Mouse (Mus musculus): Measurements from ENCODE around the gene Gm43552. TPM values are rescaled to one million over a fixed set of nuclear protein-coding genes. Genes with fewer than 3 reads are reported as not detected.
"Not testable (repeated sequence)": the region's sequence is repeated elsewhere in the genome, so short reads cannot be mapped to it uniquely, and the experiment has no call there.

The Gm43552 gene
- not detected for total RNA-seq (2021)

DNA sequence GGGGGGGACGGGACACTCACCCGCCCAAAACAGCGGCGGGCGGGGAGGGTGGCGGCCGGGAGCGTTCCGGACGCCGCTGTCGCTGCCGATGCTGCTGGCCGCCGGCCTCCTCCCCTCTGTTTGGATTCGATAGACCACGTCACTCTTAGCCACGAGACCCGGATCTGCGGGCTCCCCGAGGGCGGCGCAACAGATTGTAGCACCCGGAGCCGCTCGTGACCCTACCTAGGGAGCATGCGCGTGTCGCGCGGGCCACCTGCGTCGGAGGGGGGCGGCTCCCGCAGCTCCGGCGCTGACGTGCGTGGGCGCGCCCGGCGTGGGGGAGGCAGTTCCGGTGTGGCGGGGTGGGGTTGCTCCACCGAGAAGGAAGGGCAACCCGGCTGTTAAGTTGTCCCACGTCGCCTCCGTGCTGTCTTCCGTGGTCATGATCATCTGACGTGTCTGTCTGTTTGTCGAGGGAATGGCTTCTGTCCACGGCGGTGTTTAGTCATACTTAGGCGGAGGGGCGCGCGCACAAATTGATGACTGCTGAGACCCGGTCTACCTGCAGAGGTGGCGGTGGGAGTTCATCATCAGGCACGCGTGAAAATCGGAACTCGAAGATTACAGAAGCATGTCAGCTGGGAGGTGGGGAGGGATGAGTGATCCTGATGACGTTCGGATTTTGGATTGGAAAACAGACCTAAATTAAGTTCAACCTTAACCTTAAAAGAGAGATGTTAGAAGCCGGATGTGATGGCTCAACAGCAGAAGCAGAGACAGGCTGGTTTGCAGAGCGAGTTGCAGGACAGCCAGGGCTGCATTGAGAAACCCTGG is at the start of gene Gm43552:
TSS of gene Gm43552 (minus strand) at position 118 of the 816 bp plus-strand sequence.
- intact Hi-C loops (cut with DNase I): loop anchor here (1.0 to 5.0 kb wide), 4 partner anchors 18 to 204 kb away; partner anchors contain the start of genes Pds5a, Smim14, Ube2k and Ugdh
- DNase-seq (ENCODE audit: low spot score in 2 of 2): peak; percentile 97 to 98

GRCm38 (mm10) chr5:65541889-65542288 is 49.3 kb upstream of the Gm43552 start:
- intact Hi-C loops (cut with DNase I): no loop called here
- DNase-seq (ENCODE audit: low spot score in 2 of 2): peak in 1 of 2 experiments; percentile 71

GRCm38 (mm10) chr5:65539786-65540185 is 47.2 kb upstream of the Gm43552 start:
- intact Hi-C loops (cut with DNase I): loop anchor here (5.0 kb wide), 1 partner anchor 223 kb away; the partner anchor contains the start of gene N4bp2
- no peak for DNase-seq (ENCODE audit: low spot score in 2 of 2)

GRCm38 (mm10) chr5:65538829-65539228 is 46.2 kb upstream of the Gm43552 start:
- intact Hi-C loops (cut with DNase I): loop anchor here (5.0 kb wide), 1 partner anchor 223 kb away; the partner anchor contains the start of gene N4bp2
- no peak for DNase-seq (ENCODE audit: low spot score in 2 of 2)

DNA sequence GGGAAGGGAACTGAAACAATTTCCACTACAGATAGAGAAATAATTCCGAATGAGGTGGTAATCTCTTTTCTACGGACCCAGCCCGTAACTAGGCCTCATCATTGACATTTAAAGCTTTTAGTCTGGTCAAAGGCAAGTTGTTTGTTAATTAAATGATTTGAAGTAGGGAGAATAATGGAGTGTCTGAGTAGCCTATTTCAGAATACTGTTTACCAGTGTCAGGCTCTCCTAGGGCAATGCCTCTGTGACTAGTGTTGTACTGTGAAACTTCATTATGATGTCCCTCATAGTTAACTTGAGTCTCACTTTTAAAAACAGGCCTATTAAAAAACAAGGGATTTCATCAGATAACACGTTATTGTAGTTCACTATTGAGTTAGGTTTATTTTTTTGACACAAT is 45.5 kb upstream of the Gm43552 start:
- intact Hi-C loops (cut with DNase I): loop anchor here (5.0 kb wide), 1 partner anchor 224 kb away; the partner anchor contains the start of gene N4bp2
- no peak for DNase-seq (ENCODE audit: low spot score in 2 of 2)

DNA sequence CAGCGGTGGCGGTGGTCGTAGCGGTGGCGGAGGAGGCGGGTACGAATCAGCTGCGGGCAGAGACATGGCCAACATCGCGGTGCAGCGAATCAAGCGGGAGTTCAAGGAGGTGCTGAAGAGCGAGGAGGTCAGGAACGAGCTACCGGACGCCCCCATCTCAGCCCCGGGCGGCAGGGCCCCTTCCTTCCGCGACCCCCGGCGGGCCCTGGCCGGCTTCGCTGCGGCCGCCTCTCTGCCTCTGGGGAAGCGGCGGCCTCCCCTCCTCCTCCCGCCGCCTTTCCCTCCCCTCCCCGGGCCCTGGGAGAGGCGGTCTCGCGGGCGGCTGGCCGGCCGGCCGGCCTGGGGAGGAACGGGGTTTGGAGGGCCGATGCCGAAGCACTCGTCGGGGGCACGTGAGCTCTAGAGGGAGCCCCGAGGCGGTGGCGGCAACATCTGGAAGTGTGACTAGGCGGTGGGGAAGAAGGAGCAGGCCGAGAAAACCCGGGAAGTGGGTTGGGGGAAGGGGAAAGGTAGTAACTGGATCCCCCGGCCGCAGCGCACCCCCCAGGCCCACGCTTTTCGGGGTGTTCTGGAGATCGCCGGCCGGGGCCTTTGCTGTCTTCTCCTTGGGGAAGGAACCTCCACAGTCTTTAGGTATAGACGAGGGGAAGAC is 44.9 kb upstream of the Gm43552 start:
- intact Hi-C loops (cut with DNase I): loop anchor here (1.0 to 5.0 kb wide), 4 partner anchors 45 to 225 kb away; partner anchors contain the start of genes Gm43552, N4bp2 and Ugdh
- DNase-seq (ENCODE audit: low spot score in 2 of 2): peak in 1 of 2 experiments; percentile 17

DNA sequence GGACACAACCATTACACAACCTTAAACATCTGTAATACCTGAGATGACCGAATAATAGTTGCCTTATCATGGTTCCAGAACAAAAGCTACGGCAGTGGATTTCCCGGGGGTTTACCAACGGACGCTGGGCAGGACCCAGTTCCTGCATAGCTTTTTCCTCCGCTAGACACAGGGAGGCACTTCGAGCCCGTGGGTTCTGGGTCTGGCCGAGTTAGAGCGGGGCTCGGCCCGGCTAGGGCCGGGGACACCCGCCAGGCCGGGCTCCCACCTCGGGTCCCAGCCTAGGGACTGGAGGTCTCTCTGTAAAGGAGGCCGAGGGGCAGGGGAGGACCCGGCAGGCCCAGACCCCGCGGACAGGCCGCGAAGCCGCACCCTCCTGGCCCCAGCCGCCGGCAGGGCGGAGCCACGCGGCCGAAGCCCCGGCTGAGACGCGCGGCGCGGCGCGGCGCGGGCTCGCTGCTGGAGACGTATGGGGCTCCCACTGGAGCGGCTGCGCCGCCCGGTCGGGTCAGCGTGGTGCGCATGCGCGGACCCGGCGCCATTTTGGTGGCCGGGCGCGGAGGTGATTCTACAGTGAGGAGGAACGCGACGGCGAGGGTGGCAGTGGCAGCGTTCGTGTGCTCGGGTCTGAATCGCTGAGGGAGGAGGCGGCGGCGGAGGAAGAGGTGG is 44.3 kb upstream of the Gm43552 start, which contains the start of the genes Smim14 and Ube2k:
TSS of gene Smim14 (minus strand) at position 434 of the 669 bp plus-strand sequence.
TSS of gene Ube2k (plus strand) at position 483 of the 669 bp plus-strand sequence.
- peak; percentile 94 to 95 for DNase-seq (ENCODE audit: low spot score in 2 of 2)
- intact Hi-C loops (cut with DNase I): loop anchor here (1.0 to 5.0 kb wide), 4 partner anchors 45 to 225 kb away; partner anchors contain the start of genes Gm43552, N4bp2 and Ugdh

- intact Hi-C loops (cut with DNase I): loop anchor here (2.0 to 5.0 kb wide), 3 partner anchors 101 to 226 kb away; partner anchors contain the start of genes N4bp2 and Ugdh
- not testable (repeated sequence) for DNase-seq (ENCODE audit: low spot score in 2 of 2)
Observed at GRCm38 (mm10) chr5:65536068-65536465, 43.4 kb upstream of the Gm43552 start.

- peak; percentile 4 to 33 for DNase-seq (ENCODE audit: low spot score in 2 of 2)
- intact Hi-C loops (cut with DNase I): loop anchor here (2.0 to 5.0 kb wide), 3 partner anchors 101 to 227 kb away; partner anchors contain the start of genes N4bp2 and Ugdh
Observed at GRCm38 (mm10) chr5:65535457-65536067, 42.9 kb upstream of the Gm43552 start.

- intact Hi-C loops (cut with DNase I): no loop called here
- DNase-seq (ENCODE audit: low spot score in 2 of 2): no peak
Observed at GRCm38 (mm10) chr5:65534496-65534895, 41.9 kb upstream of the Gm43552 start.

GRCm38 (mm10) chr5:65531283-65531682 is 38.6 kb upstream of the Gm43552 start:
- DNase-seq (ENCODE audit: low spot score in 2 of 2): no peak
- intact Hi-C loops (cut with DNase I): no loop called here

GRCm38 (mm10) chr5:65525674-65526443 is 33.2 kb upstream of the Gm43552 start:
- intact Hi-C loops (cut with DNase I): no loop called here

DNA sequence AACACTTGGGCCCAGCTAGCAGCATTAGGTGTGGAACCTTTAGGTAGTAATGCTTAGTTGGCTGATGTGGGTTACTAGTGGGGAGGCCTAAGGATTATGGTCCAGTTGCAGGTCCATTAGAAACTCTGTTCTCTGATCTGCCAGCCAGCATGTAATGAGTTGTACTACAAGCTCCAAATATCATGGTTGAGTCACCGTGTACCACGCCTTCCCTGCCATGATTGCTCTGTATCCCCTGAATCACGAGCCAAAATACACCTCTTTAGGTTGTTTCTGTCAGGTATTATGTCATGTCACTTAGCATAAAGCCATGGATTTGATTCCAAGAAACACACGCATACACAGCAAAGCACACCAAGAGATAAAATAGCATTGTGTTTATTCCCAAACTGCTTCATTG is 32.2 kb upstream of the Gm43552 start:
- no peak for DNase-seq (ENCODE audit: low spot score in 2 of 2)
- intact Hi-C loops (cut with DNase I): no loop called here

More at GRCm38 (mm10) chr5:65525674-65526443, 33.2 kb upstream of the Gm43552 start:
- DNase-seq (ENCODE audit: low spot score in 2 of 2): no peak

GRCm38 (mm10) chr5:65521803-65522202 is 29.2 kb upstream of the Gm43552 start:
- intact Hi-C loops (cut with DNase I): no loop called here
- no peak for DNase-seq (ENCODE audit: low spot score in 2 of 2)

DNA sequence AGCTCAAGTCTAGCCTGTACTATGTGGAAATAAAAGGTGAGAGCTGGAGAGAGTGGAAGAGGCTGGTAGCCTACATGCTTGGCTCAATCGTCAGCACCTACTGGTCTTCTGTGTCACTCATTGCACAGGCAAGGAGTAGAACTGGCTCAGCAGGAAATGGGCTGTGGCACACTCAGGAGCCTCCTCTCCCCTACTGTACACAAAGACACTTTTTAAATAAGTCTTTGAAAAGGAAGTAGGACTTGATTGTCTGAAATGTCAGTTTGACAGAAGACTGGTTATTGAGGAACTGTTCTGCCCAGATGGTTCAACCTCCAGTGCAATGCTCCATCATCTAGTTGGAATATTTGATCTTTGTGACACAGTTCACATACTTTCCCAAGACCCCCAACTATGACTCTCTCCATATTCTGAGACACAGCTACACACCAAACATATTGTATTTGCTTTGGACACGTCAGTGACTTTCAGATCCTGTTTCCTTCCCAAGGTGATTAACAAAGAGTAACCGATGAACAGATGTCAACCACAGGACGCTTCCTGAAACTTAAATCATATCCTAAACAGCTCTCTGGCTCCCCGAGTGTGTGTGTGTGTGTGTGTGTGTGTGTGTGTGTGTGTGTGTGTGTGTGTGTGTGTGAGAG is 22.1 kb upstream of the Gm43552 start:
- intact Hi-C loops (cut with DNase I): no loop called here

DNA sequence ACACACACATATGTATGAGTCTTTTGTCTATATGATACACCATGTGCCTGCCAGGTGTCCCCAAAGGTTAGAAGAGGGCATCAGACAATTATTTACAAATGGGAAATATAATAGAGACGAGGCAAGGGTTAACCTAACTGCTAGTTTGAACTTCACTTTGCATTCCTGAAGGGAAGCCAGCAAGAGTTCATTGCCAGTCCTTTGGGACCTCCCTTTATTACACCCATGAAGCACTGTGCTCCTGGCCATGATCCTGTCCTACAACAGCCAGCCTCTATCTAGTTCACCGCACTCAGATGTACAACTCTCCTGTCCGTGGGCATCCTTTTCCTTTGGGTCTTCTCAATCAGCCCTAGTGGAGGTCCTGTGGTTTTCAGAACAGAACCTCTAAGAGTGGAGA is 20.9 kb upstream of the Gm43552 start:
- DNase-seq (ENCODE audit: low spot score in 2 of 2): no peak

More for the DNA sequence above, 22.1 kb upstream of the Gm43552 start:
- no peak for DNase-seq (ENCODE audit: low spot score in 2 of 2)

GRCm38 (mm10) chr5:65508395-65508794 is 15.8 kb upstream of the Gm43552 start:
- intact Hi-C loops (cut with DNase I): no loop called here
- DNase-seq (ENCODE audit: low spot score in 2 of 2): no peak

More for the DNA sequence above, 20.9 kb upstream of the Gm43552 start:
- intact Hi-C loops (cut with DNase I): no loop called here

DNA sequence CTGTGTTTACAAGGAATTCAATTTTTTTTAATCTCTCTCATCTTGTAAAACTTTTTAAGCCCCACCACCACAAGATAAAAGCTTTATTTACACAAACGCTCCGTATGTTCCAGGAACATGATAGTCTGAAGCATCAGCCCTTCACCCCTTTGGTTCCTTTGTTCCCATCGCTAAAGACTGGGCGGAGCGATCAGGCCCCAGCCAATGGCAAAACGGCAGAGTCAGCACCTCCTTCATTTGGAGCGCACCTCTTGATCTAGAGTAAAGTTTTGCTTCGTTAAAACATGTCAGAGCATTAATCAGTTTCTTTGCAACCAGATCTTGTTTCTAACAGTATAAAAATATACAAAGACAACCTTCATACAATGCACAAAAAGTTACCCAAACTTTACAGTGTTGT is 13.2 kb upstream of the Gm43552 start:
- no peak for DNase-seq (ENCODE audit: low spot score in 2 of 2)
- intact Hi-C loops (cut with DNase I): no loop called here
